ENCODE assay signal across 28 mouse cellular contexts in the genomic region with DNA sequence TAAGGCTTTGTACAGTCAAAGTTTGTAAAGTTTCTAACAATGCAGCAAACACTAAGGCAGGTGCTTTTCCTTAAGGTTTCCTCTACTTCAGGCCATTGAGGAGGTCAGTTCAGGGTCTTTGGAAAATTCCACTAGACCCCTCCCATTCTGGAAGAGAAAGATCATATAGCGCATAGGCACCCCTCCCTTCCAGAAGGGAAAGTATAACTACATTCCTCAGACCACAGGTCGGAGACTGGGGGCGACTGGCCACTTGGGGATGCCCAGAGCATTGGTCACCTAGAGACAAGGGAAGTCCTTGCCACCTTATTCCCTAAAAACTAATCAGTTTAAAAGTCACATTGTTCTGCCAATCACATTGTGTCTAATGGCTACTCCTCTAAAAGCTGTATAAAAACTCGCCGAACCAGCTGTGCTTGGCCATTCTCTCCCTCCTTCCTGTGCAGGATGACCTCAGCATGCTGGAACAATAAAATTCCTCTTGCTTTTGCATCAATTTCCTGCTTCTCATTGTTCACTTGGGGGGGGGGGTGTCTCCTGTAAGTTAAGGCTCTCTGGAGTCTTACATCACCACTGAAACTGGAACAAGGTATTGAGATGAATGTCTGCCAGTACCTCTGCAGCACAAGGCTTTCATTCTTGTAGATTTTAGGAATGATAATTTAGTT.
A peak's percentile ranks its signal among the peaks of the same experiment; 100 is the strongest.
DNase-seq lines count a peak whose midpoint lies in the region; ATAC-seq and TF ChIP-seq lines count a peak whose summit lies in the region.
"Had no signal": no experiment of that assay in that cellular context is flagged by ENCODE, and none has a peak within 500 bp of the region (broad histone marks: within the 10 kb centered on the region; RNA-seq: fewer than 3 reads in every experiment).

No protein-coding gene starts in this region.

- no peak overlapping the region for H3K27ac ChIP-seq in forebrain, embryonic 16.5 days (ENCODE audit: low read length)
- H3K27ac ChIP-seq in forebrain, postnatal 0 days (ENCODE audit: low read depth, low read length) = no peak overlapping the region
- H3K27ac ChIP-seq in kidney, embryonic 16.5 days (ENCODE audit: low read length) = no peak overlapping the region; the same call in 1 of the 2 replicates
- H3K27ac ChIP-seq in kidney, embryonic 14.5 days (ENCODE audit: low read depth, low read length) = no peak overlapping the region
- H3K27ac ChIP-seq: gastrocnemius, adult 2 months; heart, embryonic 13.5 days; hindbrain, embryonic 13.5 days; layer of hippocampus, adult 2 months; left cerebral cortex, adult 2 months; limb, embryonic 15.5 days; liver, embryonic 13.5 days; midbrain, embryonic 13.5 days; neural tube, embryonic 13.5 days had no signal

- ATAC-seq in forebrain, embryonic 16.5 days = 0 out of 2 replicates have a peak, but pooled peaks have one; percentile 19
- ATAC-seq in forebrain, postnatal 0 days = no peak
- 0 out of 2 replicates have a peak, but pooled peaks have one; percentile 35 for ATAC-seq in kidney, embryonic 16.5 days (ENCODE audit: low FRiP score, low TSS enrichment)
- no peak for ATAC-seq in kidney, embryonic 14.5 days (ENCODE audit: low FRiP score, low TSS enrichment)
- ATAC-seq: intestine, embryonic 16.5 days; midbrain, embryonic 13.5 days had no signal

- no peak for TF ChIP-seq CTCF in forebrain, postnatal 0 days (IDR thresholded peaks at IDR 0.05; ENCODE audit: low read depth)

- no peaks in the 10 kb centered on the region for H3K4me1 ChIP-seq in forebrain, embryonic 16.5 days (replicated peaks; ENCODE audit: control insufficient read depth, insufficient read depth, low read length)
- no peaks in the 10 kb centered on the region for H3K4me1 ChIP-seq in forebrain, postnatal 0 days (ENCODE audit: insufficient read depth)
- H3K4me1 ChIP-seq in kidney, embryonic 16.5 days (ENCODE audit: insufficient read depth, low read length) = no peaks in the 10 kb centered on the region
- H3K4me1 ChIP-seq in kidney, embryonic 14.5 days (ENCODE audit: control insufficient read depth, insufficient read depth, low read length) = no peaks in the 10 kb centered on the region
- H3K4me1 ChIP-seq: heart, embryonic 13.5 days; hindbrain, embryonic 13.5 days; limb, embryonic 15.5 days; liver, embryonic 13.5 days; midbrain, embryonic 13.5 days; neural tube, embryonic 13.5 days had no signal

- no peaks in the 10 kb centered on the region for H3K27me3 ChIP-seq in forebrain, embryonic 16.5 days (replicated peaks; ENCODE audit: control insufficient read depth, insufficient read depth, low read length)
- H3K27me3 ChIP-seq in forebrain, postnatal 0 days (ENCODE audit: insufficient read depth, low read length) = no peaks in the 10 kb centered on the region
- H3K27me3 ChIP-seq in kidney, embryonic 16.5 days (ENCODE audit: insufficient read depth, low read length) = no peaks in the 10 kb centered on the region
- no peaks in the 10 kb centered on the region for H3K27me3 ChIP-seq in kidney, embryonic 14.5 days (ENCODE audit: control insufficient read depth, insufficient read depth, low read length)
- H3K27me3 ChIP-seq: heart, embryonic 13.5 days; hindbrain, embryonic 13.5 days; limb, embryonic 15.5 days; liver, embryonic 13.5 days; midbrain, embryonic 13.5 days; neural tube, embryonic 13.5 days had no signal

- no peak overlapping the region for H3K4me3 ChIP-seq in forebrain, embryonic 16.5 days (replicated peaks; ENCODE audit: low read length)
- H3K4me3 ChIP-seq in forebrain, postnatal 0 days (ENCODE audit: low read depth, low read length) = no peak overlapping the region
- no peak overlapping the region for H3K4me3 ChIP-seq in kidney, embryonic 16.5 days (ENCODE audit: low read length)
- no peak overlapping the region for H3K4me3 ChIP-seq in kidney, embryonic 14.5 days (ENCODE audit: low read length)
- H3K4me3 ChIP-seq: gastrocnemius, adult 2 months; heart, embryonic 13.5 days; hindbrain, embryonic 13.5 days; layer of hippocampus, adult 2 months; left cerebral cortex, adult 2 months; limb, embryonic 15.5 days; liver, embryonic 13.5 days; midbrain, embryonic 13.5 days; neural tube, embryonic 13.5 days had no signal

- no peaks in the 10 kb centered on the region for H3K9me3 ChIP-seq in forebrain, embryonic 16.5 days (ENCODE audit: control insufficient read depth, low read length)
- H3K9me3 ChIP-seq in forebrain, postnatal 0 days (ENCODE audit: low read length) = no peaks in the 10 kb centered on the region
- H3K9me3 ChIP-seq in kidney, embryonic 16.5 days (ENCODE audit: low read length) = no peaks in the 10 kb centered on the region
- H3K9me3 ChIP-seq in kidney, embryonic 14.5 days (ENCODE audit: control insufficient read depth, low read length) = no peaks in the 10 kb centered on the region
- H3K9me3 ChIP-seq: heart, embryonic 13.5 days; hindbrain, embryonic 13.5 days; limb, embryonic 15.5 days; liver, embryonic 13.5 days; midbrain, embryonic 13.5 days; neural tube, embryonic 13.5 days had no signal

- no peak overlapping the region for H3K9ac ChIP-seq in forebrain, embryonic 16.5 days (replicated peaks; ENCODE audit: low read depth, low read length)
- H3K9ac ChIP-seq in forebrain, postnatal 0 days = no peak overlapping the region
- H3K9ac ChIP-seq in kidney, embryonic 16.5 days (replicated peaks; ENCODE audit: low read length) = no peak overlapping the region
- no peak overlapping the region for H3K9ac ChIP-seq in kidney, embryonic 14.5 days (ENCODE audit: low read depth, low read length)
- H3K9ac ChIP-seq: heart, embryonic 13.5 days; hindbrain, embryonic 13.5 days; limb, embryonic 15.5 days; liver, embryonic 13.5 days; midbrain, embryonic 13.5 days; neural tube, embryonic 13.5 days had no signal

- DNase-seq in forebrain, postnatal 0 days = no peak
- DNase-seq in ES-CJ7 (ENCODE audit: low read depth, low spot score) (peak; percentile 42), ZHBTc4 (ENCODE audit: low read depth, low spot score) (peak; percentile 38)
- no peak for DNase-seq in adrenal gland, postnatal 36 days
- DNase-seq: adrenal gland, postnatal 10 days; cerebellum, adult 11 months; cerebellum, adult 9-10 months; cerebellum, postnatal 36 days; gastrocnemius, adult 2 months; gastrocnemius, postnatal 36 days; heart, adult 18-20 months; kidney, adult 9 months; kidney, postnatal 36 days; liver, embryonic 13.5 days; lung, adult 18-20 months; lung, postnatal 36 days; thymus, postnatal 4 days had no signal

- no peaks in the 10 kb centered on the region for H3K36me3 ChIP-seq in forebrain, embryonic 16.5 days (ENCODE audit: control insufficient read depth, insufficient read depth)
- no peaks in the 10 kb centered on the region for H3K36me3 ChIP-seq in forebrain, postnatal 0 days (ENCODE audit: insufficient read depth)
- H3K36me3 ChIP-seq in kidney, embryonic 16.5 days (ENCODE audit: insufficient read depth, low read length) = no peaks in the 10 kb centered on the region
- no peaks in the 10 kb centered on the region for H3K36me3 ChIP-seq in kidney, embryonic 14.5 days (ENCODE audit: control insufficient read depth, insufficient read depth, low read length)
- H3K36me3 ChIP-seq: heart, embryonic 13.5 days; hindbrain, embryonic 13.5 days; limb, embryonic 15.5 days; liver, embryonic 13.5 days; midbrain, embryonic 13.5 days; neural tube, embryonic 13.5 days had no signal

- 75% methylated on average over 5 of the region's 5 CpGs for WGBS in forebrain, embryonic 16.5 days
- 76% methylated on average over 5 of the region's 5 CpGs for WGBS in forebrain, postnatal 0 days
- 66% methylated on average over 5 of the region's 5 CpGs for WGBS in kidney, embryonic 16.5 days
- 79% methylated on average over 5 of the region's 5 CpGs for WGBS in kidney, embryonic 14.5 days

- no peak overlapping the region for H3K4me2 ChIP-seq in forebrain, embryonic 16.5 days (ENCODE audit: low read length)
- H3K4me2 ChIP-seq in forebrain, postnatal 0 days (ENCODE audit: low read depth) = no peak overlapping the region
- no peak overlapping the region for H3K4me2 ChIP-seq in kidney, embryonic 16.5 days (replicated peaks; ENCODE audit: low read depth, low read length)
- H3K4me2 ChIP-seq in kidney, embryonic 14.5 days (replicated peaks; ENCODE audit: low read depth, low read length) = no peak overlapping the region
- H3K4me2 ChIP-seq: heart, embryonic 13.5 days; hindbrain, embryonic 13.5 days; limb, embryonic 15.5 days; liver, embryonic 13.5 days; midbrain, embryonic 13.5 days; neural tube, embryonic 13.5 days had no signal

Comparison
In these comparisons a context has a peak if more than half of its experiments do, and no peak if none do; other contexts are left out.
1. ATAC-seq: peak in forebrain, embryonic 16.5 days (single experiment) and kidney, embryonic 16.5 days (single experiment); none in forebrain, postnatal 0 days (single experiment) and kidney, embryonic 14.5 days (single experiment).
2. DNase-seq: peak in ES-CJ7 (single experiment) and ZHBTc4 (single experiment); none in forebrain, postnatal 0 days (single experiment) and adrenal gland, postnatal 36 days (0 of 2).